Mouse (Mus musculus) thymus, adult 18-20 months (tissue): ENCODE data around the gene Nos3.

Experiments
- DNase-seq, 2 experiments: peaks; one replicate each; pipeline ENCODE4 v3.0.0; 2022; ENCODE audit warnings: mixed read lengths in 2 of 2

The Nos3 gene

DNA sequence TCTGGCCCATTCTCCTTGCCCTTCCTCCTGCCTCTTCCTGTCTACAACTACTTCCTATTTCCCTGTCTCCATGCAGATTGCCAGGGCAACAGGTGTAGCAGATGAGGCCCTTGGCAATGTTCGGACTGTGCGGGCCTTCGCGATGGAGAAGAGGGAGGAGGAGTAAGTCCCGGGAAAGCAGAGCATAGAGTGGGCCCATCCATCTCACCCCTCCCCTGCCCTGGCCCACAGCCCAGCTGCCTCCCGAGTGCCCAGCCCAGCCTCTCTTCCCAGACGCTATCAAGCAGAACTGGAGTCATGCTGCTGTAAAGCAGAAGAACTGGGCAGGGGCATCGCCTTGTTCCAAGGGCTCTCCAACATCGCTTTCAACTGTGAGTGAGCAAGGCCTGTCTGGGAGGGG, 37.4 kb downstream of the Nos3 start:
- DNase-seq: no peak

DNA sequence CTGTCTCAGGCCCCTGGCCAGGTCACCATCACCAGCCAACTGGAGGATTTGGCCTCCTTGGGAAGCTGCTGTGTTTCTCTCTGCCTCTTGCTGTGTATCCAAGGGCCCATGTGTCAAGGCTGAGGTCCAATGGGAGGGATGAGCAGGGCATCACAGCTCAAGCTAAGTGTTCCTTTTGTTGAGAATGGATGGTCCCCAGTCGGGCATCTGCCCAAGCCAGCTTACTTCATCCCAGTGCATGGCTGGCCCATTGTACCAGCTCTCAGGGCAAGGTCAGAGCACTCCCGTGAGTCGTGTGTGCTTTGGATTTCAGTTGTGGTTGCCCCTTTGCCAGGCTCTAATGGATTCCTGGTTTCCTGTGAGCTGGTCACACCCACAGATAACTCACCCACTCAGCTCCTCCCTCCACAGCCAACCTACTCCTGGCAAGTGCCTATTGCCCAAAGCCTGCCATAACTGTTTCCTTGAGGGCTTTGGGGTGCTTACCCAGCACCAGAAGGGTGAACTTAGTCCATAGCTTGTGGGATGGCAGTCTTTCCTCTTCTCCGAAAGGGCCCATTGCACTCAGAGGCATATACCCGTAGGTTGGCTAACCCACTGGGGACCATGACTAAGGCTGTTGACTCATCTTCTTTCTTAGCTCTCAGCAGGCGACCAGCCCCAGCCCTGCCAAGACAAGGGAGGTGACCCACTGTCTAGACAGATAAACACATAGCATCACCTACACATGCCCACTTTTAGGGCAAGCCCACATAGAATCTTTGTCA, 40.2 kb downstream of the Nos3 start:
- no peak for DNase-seq

GRCm38 (mm10) chr5:24405389-24405876, 40.8 kb downstream of the Nos3 start:
- DNase-seq: no peak

- no peak for DNase-seq
Measured at GRCm38 (mm10) chr5:24408651-24409050, 44.0 kb downstream of the Nos3 start.

- no peak for DNase-seq
Measured at GRCm38 (mm10) chr5:24409466-24409865, 44.9 kb downstream of the Nos3 start.

GRCm38 (mm10) chr5:24412063-24412462, 47.5 kb downstream of the Nos3 start:
- DNase-seq: no peak

- no peak for DNase-seq
Measured at GRCm38 (mm10) chr5:24413042-24413693, 48.6 kb downstream of the Nos3 start, which contains the start of gene Asic3. Gene Asic3, plus strand, starts transcription at chr5:24413392.

GRCm38 (mm10) chr5:24413938-24414337, 49.3 kb downstream of the Nos3 start:
- no peak for DNase-seq

- DNase-seq: peak; percentile 29 to 60
Measured at GRCm38 (mm10) chr5:24416222-24416736, 51.7 kb downstream of the Nos3 start.

DNA sequence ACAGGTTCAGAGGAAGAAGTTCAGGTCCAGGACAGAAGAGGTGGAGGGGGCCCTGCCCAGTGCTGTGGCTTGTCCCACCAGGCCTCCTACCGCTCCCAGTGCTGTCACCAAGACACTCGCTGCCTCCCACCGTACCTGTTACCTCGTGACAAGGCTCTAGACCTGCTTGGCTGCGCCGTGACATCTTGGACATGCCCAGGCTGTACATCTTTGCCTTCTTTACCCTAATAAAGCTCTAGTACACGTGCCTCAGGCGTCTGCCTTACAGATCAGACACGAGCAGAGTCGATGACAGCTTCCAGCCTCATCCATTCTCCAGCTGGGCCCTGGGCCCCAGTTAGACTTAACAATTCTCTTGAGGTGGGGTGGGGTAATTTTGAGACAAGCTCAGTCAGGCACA, 53.0 kb downstream of the Nos3 start:
- DNase-seq: no peak

- no peak for DNase-seq
Measured at GRCm38 (mm10) chr5:24420381-24420780, 55.8 kb downstream of the Nos3 start.

GRCm38 (mm10) chr5:24423129-24424003, 58.8 kb downstream of the Nos3 start, which contains the start of the genes Cdk5 and Slc4a2:
Gene Cdk5, minus strand, starts transcription at chr5:24423530.
Gene Slc4a2, plus strand, starts transcription at chr5:24423837.
- peak; percentile 98 for DNase-seq

DNA sequence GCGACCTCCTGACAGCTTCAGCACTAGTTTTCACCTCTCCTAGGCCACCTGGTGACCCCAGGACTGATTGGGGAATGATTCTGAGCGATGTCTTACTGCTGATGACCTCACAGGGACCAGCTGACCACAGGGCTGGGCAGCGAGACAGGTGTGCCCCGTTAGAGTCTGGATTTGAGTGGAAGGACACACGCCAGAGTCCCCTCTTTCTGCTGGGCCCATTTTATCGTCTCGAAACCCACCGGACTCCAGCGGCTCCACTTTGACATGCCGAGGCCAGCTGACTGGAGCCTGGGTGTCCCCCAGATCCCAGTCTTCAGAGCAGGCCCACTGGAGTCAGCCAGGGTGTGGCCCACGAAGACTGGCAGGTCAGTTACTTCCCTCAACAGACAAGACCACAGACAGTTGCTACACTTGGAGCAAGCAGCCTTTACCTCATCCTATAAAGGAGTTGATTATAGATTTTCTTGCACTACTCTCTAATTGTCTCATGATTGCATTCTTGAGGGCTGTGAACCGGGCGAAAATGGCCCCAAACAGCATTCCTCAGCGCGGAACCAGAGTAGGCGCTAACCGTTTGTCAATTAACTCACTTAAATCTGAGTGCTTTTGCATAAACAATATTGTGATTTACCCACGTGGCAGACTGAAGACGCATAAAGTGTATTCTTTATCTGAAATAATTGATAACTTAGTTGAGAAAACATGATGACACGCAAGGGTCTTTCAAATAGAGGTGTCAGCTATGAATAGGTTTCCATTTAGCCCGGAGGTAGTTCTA, 59.6 kb downstream of the Nos3 start:
- no peak for DNase-seq

DNA sequence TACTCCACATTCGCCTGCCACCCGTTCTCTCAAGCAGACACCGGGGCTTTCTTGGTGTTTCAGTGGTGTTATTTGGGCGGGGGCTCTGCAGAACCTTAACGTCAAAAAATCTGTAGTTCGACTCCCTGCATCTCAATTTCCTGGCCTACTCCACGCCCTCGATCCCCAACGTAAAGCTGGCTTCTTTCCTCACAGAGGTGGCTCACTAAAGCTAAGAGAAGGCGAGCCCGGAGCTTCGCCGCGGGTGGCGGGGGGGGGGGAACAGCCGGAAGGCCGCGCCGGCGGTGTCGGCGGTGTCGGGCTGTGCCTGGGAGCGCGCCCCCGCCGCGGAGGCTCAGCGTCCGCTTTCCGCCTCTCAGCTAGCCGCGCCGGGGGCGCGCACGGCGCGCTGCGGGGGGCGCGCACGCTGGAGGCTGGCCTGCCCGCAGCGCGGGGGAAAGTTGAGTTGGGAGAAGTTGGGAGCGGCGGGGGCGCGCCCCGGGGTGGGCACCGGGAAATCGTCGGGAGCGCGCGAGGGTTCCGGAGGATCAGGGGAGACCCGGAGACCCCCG, 60.3 kb downstream of the Nos3 start:
- DNase-seq: peak; percentile 75 to 78

DNA sequence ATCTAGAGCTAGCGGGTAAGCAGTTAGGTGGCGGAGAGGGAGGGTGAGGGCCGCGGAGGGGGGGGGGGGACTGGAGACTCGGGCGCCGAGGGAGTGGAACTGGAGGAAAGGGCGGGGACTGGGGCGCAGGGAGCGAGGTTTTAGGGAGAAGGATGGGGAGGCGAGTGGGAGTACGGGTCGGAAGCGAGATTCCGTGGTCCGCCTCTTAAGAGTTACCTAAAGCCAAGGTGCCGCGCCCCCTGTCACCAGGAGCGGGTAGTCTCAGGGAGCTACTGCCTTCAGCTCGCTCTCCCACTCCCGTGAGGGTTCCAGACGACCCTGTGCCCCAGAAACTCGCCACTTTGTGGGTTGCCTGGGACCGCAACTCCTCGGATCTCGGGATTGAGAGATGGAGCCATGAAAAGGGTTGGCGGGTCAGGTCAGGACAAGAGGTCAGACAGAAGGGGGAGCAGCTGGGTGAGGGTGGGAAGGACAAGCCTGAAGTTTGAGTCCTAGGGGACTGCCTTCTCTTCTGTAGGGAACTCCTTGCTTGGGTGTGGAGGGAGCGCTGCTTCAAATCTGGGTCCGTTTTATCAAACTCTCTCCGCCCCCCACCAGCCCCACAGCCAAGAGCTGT, 60.9 kb downstream of the Nos3 start:
- peak; percentile 64 to 72 for DNase-seq

DNA sequence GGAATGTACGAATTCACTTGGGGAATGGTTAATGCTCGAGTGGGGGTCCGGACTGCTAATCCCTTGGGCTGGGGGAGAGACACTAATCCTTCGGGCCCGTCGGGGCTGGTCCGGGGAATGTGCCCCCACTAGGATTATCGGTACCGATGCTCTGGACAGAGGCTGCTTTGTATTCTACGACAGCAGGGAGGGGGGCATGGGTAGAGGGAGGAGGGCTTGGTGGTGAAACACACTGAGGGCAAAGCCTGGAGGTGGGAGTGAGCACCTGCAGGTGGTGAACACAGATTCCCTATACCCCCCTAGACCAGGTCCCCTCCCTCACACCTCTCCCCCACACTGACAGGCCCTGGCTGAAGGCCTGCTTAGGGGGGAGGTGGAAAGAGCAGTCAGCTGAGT, 61.4 kb downstream of the Nos3 start:
- peak; percentile 26 to 43 for DNase-seq

DNA sequence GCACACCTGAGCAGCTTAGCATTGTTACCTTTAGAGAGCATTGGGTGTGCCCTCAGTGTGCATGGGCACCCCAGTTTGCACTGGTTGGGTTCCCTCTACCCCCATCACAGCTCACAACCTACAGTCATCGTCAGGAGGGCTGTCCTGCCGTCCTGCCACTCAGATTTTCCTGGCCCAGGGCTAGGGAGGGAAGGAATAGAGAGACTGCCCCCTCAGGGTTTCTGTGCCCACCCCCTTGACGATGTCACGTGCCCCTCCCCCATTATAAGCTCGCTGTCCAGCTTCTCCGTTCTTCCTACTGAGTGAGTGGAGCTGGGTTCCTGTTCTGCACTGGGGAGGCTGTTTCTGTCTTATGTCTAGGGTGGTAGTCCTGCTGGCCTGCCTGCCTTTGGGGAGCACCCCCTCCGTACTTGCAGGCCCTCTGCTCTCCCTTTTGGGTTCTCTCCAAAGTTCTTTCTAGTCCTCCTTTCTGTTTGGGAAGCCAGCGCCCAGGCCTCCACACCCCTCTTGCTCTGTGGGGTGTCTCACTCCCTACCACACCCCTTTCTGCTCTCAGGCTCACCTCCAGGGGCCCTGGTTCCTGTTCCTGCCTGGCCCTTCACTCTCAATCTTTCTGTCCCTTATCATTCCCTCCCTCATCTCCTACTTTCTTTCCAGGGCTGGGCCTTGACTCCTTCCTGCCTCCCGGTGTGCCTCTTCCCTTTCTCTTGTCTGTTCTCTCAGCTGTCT, 62.1 kb downstream of the Nos3 start:
- DNase-seq: no peak

GRCm38 (mm10) chr5:24427285-24427633, 62.6 kb downstream of the Nos3 start:
- DNase-seq: no peak

GRCm38 (mm10) chr5:24427981-24428402, 63.4 kb downstream of the Nos3 start:
- DNase-seq: no peak

DNA sequence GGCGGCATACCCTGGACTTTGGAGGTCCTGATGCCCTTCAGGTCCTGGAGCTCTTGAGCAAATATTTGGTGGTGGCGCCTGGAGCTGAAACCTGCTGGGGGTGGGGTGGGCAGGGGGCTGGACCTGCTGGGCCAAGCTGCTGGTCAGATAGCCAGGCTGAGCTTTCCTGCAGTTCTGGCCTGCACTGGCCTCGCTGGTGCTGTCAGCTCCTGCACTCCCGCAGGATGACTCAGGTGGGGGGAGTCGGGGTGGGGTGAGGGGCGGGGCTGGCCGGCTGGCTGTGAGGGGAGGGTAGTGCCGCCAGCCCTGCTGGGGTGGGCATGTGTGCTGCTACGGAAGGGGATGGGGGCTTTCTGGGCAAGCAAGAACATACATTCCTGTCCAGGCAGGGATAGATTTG, 64.0 kb downstream of the Nos3 start:
- DNase-seq: no peak

GRCm38 (mm10) chr5:24433993-24434392, 69.4 kb downstream of the Nos3 start:
- DNase-seq: no peak
